Mouse (Mus musculus) kidney, postnatal 10 days (tissue): ENCODE measurements around the gene Spg7.
"Not testable (repeated sequence)": the region's sequence is repeated elsewhere in the genome, so short reads cannot be mapped to it uniquely, and the experiment has no call there.

Source experiments
- DNase-seq: peaks from one replicate; pipeline ENCODE4 v3.0.0; 2021; ENCODE audit warnings: mixed read lengths

Gene Spg7

DNA sequence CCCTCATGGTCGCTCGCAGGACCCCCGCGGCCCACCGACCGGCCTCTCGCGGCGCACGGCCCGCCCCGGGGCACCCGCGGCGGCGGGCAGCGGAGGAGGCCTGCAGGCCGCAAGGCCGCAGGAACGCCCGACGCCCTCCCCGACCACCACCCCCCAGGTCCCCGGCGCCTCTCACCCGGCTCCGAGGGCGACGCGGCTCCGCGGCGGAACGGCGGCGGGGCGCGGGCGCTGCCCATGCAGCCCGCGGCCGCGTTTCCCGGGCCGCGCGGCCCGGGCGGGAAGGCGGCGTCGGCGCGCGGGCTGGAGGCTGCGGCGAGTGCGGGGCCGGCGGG, 21.0 kb upstream of the Spg7 start:
- no peak for DNase-seq

DNA sequence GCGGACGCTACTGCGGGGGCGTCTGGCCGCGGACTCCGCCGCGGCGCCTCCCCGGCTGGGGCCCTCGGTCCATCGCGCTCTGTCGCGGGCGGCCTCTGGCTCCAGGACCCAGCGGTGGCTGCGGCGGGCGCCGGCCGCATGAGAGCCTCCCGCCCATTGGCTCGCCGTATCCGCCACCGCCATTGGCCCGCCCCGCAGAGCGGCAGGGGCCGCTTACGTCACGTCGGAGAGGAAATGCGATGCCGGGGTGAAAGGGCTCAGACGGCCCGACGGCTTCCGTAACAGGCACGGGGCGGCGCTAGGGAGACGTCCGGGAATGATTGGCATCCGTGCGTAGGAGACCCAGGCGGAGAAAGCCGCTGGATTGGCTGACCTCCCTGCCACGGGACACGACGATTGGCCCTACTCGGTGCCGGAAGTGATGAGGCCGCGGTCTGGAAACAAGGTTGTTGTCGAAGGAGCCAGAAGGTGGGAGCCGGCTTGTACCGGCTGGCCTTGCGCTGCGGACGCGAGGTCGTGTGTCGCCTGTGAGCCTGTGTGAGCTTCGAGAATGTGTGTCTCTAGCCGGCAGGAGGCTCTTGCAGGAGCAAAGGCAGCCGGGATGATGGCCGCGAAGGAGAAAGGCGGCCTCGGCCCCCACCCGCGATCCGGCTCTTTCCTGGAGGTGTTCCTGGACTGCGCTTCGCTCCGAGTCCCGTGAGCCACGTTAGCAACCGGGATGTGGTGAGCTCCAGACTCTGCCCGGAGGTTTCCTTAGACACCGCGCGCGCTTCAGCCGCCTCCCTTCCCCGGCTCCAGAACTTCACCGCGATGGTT, 20.4 kb upstream of the Spg7 start, which contains the start of gene Ankrd11:
TSS of gene Ankrd11 (minus strand) at position 120 of the 816 bp plus-strand sequence.
- DNase-seq = peak; percentile 100

DNA sequence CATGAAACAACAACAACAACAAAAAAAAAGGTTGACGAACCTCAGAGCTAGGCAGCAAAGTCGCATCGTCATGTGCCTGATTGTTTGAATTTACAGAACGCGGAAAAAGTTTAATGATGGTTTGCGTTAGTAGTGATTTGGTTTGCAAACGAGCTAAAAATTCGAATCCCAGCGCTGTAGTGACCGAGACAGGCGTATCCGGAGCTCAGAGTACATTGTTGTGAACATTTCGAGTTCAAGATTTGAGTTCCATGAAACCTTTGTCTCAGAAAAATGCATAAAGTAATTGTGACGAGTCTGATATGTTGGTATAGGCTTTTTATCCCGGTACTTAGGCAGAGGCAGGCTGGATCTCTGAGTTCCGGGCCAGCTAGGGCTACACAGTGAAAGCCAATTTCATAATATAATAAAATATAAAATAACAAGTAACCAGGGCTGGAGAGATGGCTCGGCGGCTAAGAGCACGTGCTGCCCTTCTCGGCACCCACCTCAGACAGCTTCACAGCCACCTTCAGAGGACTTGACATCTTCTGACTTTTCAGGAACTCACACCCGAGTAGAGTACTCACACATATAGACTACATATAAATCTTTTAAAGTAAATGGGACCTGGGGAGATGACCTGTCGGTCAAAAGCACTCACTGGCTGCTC, 19.6 kb upstream of the Spg7 start:
- DNase-seq = no peak

DNA sequence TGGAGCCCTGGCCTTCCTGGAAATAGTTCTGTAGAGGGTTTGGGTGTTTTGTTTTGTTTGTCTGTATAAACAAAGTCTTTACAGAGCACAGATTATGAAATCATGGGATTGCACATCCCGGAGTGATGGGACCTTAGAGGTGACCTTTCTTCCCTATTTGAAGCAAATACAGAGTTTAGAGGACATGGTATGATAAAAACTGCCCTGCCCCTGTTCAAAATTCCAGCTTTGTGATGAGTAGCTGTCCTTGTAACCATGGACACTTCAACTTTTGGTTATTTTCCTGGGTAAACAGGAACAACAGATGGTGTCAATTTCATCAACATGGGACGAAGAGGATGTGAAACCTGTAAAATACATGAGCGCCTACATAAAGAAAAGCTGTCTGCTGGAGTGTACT, 18.8 kb upstream of the Spg7 start:
- DNase-seq = no peak

DNA sequence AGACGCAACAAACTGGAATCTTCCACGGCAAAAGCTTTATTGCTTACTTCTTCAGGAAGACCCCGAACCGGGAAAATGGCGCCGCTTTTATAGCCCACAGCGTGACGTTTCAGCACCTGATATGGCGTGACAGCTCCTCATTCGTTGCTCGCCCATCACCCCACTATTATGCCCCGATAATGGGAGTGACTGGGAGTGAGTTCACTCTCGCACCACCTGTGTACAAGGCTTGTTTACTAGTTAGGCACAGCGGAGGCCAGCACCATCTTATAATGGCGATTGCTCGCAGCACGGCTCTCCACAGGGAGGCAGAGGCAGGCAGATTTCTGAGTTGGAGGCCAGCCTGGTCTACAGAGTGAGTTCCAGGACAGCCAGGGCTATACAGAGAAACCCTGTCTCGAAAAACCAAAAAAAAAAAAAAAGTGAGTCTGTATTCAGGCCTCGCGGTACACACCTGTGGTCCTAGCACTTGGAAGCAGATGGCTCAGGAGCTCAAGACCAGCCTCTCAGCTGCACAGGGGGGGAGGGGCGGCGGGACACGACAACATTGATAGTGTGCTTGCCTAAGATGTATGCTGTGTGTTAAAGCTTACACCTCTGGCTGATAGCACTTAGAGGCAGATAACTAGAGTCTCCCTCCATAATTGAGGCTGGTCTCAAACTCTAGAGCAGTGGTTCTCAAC, 17.9 kb upstream of the Spg7 start:
- not testable (repeated sequence) for DNase-seq

DNA sequence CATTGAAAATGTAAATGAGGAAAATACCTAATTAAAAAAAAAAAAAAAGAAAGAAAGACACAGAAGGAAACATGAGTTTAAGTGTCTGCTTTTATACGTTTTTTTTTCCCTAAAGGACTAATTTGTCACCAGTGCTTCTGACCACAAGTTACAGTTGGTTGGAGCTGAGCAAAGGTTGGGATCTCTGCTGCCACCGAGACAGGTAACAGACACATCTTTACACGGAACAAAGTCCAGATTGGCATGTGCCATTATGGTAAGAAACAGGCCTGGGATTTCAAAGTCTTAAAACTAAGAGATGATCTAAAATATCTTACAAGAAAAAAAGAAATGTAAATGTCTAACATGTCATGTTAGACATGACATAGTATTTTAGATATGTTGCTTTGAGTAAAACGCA, 16.0 kb upstream of the Spg7 start:
- no peak for DNase-seq

DNA sequence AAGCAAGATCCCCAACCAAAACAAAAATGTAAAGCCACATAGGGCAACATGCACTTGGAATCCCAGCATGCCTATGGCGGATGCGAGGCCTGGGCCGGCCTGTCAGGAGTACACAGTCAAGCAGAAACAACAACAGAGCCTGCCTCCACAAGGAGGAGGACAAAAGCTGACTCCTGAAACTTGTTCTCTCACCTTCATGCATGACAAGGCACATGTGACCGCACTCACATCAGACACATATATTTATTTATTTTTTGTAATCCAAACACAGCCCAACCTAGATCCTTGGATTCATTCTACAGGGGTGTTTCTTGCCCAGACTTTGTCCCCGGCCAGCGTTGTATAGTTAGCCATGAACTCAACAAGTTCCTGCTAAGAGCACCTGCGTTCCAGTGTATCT, 14.9 kb upstream of the Spg7 start:
- DNase-seq = peak; percentile 32

DNA sequence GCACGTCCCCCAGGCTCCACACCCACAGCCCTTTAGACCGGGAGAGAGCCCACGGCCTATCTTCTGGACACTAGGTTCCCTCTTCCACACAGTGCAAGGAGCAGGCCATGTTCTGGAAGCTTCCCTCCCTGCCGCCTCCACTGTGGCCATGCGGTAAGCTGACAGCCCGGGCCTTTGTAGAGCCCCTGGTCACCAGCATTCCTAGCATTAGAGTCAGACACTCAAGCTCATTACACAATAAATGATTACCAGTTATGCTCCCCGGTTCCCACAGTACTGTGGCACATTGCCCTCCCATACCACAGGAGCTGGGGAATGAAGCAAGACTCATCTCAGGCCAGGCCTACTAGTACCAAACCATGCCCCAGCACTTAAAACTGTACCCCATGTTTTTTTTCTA, 14.3 kb upstream of the Spg7 start:
- peak; percentile 22 for DNase-seq

DNA sequence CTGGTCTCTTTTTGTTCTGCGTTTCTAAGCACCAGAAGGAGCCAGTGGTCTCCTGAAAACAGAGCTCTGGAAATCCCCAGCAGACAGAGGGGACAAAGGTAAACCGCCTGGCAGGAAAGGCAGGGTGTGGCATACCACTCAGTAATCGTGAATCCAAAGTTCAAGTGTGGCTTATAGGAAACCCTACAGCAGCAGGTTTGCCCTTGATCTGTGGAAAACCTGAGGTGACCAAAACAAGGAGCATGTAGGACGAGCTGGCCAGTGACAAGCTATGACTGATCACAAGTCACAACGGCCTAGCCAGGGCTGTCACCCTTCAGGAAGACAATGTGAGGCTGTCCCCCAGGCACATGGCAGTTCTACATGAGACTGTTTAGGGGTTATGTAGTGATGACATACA, 11.3 kb upstream of the Spg7 start:
- peak; percentile 47 for DNase-seq

DNA sequence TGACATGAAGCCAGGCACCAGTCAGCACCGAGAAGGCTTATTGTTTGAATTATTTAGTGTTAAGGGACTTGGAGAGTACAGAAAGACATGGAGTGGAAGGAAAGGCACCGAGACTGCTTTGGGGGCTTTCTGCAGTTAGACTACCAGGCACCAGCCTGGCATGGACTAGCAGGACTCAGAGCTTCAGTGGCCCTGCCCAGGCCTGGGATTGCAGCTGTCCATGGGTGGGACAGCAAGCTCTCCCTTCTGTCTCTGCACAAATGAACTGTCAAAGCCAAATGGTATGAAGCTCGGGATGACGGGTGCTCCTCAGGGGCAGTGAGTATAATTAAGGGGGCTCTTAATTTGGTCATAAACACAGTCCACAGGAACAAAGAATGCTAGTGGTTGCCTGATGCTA, 1.3 kb downstream of the Spg7 start:
- no peak for DNase-seq

DNA sequence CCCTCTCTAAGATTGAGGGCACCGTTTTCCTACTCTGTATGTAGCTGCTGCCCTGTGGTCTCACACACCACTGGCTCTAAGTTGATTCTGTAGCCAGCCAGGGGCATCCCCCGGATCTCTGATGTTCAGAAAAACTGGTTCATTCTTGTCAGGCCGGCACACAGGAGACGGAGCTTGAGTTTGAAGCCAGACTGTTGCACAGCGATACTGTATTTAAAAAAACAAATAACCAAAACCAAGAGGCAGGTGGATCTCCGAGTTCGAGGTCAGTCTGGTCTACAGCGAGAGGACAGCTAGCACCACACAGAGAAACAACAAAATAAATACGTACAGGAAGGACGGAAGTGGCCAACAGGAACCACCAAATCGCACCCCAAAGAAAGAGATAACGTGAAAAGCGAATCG, 2.1 kb downstream of the Spg7 start:
- peak; percentile 43 for DNase-seq

DNA sequence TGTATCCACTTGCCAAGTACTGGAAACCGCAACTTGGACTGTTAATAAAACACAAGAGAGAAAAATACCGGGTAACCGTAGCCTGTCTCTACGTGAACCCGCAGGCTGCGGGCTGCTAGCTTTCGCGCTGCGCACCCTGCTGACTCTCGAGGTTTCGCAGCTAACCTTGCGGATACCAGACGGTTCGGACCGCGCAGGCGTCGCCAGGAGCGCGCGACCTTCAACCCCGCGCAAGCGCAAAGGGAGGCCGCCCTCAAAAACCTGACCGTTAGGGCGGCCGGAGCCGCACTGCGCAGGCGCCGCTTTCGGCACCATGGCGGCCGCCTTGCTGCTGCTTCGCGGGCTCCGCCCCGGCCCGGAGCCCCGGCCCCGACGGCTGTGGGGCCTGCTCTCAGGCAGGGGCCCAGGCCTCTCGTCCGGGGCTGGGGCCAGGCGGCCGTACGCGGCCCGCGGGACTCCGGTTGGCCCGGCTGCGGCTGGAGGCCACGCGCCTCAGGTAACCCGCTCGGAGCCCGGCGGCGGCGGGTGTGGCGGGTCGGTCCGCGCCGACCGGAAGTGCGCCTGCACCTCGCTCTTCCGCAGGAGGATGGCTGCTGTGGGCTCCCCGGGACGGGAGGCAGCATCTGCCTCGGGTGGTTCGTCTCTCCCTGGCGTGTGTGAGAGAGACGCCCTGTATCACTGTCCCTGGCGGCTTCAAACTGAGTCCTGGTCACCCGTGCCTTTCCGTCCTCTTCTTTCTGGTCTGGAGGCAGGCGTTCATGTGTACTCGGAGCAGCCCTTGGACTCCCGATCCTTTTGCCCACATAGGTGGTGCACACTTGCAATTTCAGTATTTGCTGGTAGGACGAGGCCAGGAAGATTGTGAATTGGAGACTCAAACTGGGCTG, 2.7 kb downstream of the Spg7 start:
- DNase-seq = peak; percentile 98

DNA sequence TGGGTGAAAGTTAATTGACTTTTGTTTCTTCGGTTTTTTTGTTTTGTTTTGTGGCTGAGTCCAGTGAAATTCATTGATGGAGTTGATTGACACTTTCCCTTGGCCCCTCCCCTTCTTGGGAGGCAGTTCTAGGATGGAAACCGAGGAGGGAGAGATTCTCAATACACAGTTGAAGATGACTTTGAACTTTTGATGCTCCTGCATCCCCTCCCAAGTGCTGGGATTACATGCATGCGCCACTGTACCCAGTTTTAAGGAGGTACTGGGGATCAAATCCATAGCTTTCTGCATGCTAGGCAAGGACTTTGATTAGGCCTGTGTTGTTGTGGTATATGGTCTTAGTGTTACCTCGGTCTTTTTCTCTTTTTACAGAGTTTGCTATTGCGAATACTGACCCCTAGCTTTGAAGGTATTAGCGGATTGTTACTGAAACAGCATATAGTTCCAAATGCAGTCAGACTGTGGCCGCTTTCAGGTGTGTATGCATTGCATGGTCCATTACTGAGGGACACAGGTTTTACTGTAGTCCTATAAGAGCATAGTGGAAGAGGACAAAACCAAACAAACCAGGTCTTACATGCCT, 3.5 kb downstream of the Spg7 start:
- no peak for DNase-seq

DNA sequence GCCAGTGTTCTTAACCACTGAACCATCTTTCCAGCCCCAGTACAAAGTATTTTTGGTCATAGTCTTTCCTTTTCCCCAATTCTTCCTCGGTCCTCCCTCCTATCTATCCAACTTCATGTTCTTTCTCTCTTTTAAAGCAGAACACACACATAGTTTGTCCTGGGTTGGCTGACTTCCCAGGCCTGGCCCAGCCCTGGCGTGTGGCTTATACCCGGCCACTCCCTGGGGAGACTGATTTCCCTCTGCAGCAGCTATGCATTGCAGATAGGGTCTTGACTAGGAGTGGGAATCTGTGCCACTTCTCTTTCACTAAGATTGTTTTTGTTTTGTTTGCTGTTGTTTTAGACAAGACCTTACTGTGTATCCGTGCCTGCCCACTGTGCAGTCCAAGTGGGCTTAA, 8.4 kb downstream of the Spg7 start:
- peak; percentile 49 for DNase-seq

DNA sequence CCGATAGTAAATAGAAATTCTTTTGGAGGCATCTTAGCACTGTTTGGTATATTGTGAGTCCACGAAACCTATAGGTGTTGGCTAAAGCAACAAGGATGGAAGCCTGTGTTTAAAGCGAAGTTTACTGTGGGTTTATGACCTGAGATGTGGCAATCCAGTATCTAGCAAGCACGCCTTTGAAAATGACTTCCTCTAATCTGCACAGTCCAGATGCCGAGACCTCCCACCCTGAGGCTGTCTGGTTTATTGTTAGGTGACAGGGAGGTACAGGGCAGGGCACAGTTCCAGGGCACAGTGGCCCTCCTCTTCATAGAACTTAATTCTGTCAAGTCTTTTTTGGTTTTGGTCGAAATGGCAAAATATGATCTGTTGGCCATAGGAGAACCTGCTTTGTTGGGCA, 14.5 kb downstream of the Spg7 start:
- no peak for DNase-seq

DNA sequence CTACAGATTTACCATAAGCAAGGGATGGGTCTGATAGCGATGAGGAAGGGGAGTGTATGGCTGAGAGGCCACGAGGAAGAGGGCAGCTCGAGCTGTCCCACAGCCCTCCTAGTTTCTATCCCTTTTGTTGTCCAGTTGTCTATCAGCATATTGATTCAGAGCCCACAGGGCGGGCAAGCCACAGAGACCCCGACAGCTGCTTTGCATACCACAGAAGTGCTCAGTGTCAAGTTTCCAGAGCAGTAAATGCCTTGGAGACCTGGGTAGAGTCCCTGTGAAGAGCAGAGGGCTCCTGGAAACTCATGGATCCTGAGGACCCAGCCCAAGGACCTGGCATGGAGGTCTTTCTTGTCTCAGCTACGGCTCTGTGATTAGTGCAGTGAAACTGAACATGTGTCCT, 20.3 kb downstream of the Spg7 start:
- no peak for DNase-seq

DNA sequence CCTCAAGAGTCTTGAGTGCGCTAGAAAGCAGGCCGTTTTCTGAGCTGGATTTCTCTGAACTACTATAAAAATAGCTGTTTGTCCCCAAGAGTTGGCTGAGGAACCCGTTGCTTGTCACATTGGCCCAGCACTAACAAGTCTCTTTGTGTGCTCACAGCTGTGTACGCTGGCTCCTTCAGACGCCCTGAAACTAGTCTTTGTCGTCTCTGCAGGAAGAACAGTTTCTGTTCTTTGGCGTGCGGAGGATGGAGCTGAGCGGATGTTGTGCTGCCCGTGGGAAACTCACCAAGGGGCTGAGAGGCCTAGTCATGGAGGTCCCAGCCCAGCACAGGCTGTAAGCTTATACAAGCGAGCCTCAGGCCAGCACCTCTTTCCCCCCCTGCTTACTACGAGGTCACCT, 20.9 kb downstream of the Spg7 start:
- no peak for DNase-seq

DNA sequence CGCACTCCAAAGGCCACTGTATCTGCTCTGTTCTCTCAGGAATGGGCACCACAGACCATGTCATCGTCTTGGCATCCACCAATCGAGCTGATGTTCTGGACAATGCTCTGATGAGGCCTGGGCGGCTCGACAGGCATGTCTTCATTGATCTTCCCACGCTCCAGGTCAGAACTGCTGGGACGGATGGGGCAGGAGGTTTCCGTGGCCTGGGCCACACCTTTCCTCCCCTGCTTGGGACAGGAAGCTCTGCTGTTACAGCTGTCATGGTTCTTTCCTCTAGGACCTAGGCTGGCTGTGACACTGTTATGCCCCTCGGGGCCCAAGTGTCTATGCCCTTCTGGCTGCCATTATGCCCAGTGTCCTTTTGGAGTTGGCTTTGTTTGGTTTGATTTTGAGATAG, 24.5 kb downstream of the Spg7 start:
- DNase-seq = no peak

DNA sequence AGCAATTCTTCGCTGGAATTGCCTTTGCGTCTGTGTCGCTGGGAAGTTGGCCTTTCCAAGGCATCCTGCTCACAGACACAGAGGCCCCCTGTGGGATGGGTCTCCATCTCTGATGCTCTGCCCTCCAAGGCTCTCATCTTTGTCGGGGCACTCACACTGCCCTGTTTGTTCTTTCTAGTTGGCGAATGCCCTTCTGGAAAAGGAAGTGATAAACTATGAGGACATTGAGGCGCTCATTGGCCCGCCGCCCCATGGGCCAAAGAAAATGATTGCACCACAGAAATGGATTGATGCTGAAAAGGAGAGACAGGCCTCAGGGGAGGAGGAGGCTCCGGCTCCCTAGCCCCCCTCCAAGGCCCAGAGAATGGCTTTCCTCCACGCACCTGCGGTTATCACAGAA, 34.5 kb downstream of the Spg7 start:
- no peak for DNase-seq

DNA sequence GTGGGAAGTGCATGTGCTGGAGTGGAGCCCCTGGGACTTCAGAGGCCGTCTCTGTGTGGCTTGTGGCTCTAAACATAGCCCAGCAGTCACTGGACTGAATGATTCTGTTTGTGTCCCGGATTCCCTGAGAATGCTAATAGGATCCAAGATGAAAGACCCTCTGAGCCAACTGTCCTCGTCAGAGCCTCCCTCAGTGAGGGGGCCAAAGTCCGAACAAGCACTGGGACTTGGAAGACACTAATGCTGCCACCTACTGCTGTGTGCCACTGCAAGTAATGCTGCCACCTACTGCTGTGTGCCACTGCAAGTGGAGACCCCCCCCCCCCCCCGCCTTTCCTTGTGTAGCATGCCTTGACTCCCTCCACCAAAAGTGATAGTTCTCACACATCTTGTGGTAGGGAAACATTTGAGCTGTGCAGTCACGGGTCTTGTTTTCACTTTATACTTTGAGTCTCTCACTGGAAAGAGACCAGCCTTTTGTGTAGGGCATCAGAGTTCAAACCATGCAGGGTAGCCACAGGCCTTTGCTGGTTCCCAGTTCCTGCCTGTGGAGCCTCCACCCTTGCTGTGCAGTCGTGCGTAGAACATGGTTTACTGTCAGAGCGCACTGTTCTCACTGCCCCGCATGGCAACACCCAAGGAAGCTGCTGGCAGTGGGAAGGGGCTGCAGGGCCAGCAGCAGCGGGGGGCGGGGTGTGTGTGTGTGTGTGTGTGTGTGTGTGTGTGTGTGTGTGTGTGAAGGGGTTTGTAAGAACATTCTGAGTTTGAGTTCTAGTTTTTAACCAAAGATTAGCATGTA, 35.2 kb downstream of the Spg7 start:
- peak; percentile 63 for DNase-seq

DNA sequence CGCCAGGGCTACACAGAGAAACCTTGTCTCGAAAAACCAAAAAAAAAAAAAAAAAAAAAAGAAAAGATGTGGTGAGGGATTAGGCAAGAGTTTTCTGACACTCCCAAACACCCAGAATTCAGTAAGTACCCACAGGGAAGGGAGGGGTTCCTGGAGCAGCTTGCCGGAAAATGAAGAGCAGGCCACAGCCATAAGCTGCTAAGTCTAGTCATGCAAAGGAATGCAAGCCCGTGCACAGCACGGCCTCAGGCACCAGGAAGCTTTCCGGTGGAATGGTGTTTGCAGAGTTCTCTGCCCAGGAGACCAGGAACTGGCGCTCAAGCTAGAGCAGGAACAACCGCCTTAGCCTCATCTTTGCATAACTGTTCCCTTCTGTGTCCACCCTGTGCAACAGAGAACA, 37.5 kb downstream of the Spg7 start:
- DNase-seq = no peak

DNA sequence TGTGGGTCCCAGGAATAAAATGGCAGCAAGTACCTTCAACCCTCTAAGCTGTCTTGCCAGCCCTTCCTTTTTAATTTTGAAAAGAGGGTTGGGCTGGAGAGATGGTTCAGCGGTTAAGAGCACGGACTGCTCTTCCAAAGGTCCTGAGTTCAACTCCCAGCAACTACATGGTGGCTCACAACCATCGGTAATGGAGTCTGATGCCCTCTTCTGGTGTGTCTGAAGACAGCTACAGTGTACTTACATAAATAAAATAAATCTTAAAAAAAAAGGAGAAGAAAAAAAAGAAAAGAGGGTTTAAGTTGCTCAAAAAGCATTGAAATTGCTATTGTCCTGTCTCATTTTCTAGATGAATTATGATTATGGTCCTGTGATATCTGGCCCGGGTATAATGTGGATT, 38.5 kb downstream of the Spg7 start:
- DNase-seq = no peak
